Mouse (Mus musculus): ENCODE data around the gene Mllt1. TPM values are rescaled to one million over a fixed set of nuclear protein-coding genes. Genes with fewer than 3 reads are reported as not detected.

Gene Mllt1
- 29.0 and 33.6 TPM in 2 replicates for total RNA-seq (2021)
- long read RNA-seq, experiment 1, partial matches to known transcripts = 5 of 14 reads
- long read RNA-seq, experiment 1, other reads (novel, unspliced or antisense) = 6 of 14 reads
- long read RNA-seq, experiment 2, transcript Mllt1-201 (12 exons, 3,636 nt) = major isoform, 6 of 13 reads
- long read RNA-seq, experiment 2, partial matches to known transcripts = 2 of 13 reads
- long read RNA-seq, experiment 2, other reads (novel, unspliced or antisense) = 5 of 13 reads

DNA sequence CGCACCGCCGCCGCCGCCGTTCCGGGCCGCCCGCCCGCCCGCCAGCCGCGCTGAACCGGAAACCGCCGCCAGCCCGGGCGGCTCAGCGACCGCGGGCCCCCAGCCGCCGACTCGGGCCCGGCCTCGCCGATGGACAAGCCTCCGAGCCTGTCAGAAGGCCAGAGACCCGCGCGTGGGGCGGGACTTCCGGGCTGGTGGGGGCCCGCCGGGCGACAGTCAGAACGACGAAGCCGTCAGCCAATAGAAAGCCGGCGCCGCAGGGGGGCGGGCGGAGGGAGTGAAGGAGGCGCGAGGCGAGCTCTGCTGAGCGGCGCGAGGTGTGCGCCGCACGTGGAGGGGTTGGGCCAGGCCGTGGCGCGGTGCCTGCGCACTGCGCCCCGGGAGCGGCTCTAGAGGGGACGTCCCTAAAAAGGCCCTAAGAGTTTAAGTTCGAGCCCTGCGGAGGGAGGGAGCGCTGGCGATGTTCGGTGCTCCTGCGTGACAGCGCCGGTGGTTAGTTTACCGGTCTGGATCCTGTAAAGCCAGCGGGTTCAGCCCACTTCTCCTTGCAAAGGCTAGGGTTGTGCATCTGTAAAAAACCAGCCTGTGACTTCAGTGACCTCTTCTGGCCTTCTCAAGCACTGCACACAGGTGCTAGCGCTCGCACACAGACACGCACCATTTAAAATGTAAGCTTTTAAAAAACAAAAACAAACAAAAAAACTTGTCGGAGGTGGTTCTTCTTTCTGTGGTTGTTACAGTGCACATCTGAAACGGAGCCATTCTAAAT is at the start of gene Mllt1:
Gene Mllt1, minus strand, starts transcription at position 53 of the 769 bp plus-strand sequence.
- peak; percentile 100 for DNase-seq

DNA sequence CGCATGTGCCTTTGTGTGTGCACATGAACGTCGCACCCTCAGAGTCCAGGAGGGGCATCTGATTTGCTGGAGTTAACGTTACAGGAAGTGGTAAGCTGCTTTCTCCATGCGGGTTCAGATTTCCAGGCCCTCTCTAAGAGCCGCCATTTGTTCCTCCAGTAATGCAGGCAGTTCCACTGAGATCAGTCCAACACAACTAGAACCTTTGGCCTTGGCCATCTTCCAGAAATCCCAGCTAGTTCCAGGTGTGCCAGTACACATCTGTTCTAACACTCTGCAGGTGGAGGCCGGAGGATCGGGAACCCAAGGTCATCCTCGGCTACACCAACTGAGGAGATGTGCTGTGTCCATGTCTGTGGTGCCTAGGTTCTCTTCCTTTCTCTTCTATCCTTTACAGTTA is 49.7 kb upstream of the Mllt1 start:
- peak; percentile 1 for DNase-seq

DNA sequence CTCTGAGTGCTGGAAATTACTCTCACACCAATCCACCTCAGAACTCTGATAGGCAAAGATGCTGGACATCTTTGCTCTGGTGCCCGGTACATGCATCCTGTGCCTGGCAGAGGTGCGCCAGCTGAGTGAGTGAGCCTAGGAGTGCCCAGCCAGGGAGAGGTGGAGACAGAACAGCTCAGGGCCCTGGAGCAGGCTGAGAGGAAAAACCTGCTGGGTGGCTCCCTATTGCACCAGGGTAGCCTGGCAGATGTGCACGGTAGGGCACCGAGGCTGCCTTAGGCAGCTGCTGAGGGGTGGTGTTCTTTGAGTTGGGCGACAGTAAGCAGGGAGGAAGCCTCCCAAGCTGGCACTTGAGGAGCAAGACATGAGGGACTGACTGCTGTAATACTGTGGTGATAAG is 46.8 kb upstream of the Mllt1 start, which contains the start of gene Acer1:
Gene Acer1, minus strand, starts transcription at position 114 of the 400 bp plus-strand sequence.
- DNase-seq = peak; percentile 2

DNA sequence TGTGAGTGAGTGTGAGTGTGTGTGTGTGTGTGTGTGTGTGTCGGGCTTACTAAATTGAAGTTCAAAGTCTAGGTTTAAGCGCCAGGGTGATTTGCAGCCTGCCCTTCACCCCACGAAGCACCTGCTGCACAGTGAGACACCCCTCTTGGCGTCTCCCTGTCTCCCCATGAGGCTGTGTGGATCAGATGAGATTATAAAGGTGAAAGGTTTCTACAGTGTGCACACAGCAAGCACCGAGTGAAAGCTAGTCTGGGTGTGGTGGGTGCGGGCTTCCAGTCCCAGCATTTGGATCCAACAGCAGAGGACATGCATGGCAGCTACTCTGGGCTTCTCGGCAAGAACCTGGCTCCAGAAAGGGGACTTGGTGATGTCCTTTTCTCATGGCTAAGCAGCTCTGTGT is 45.8 kb upstream of the Mllt1 start:
- DNase-seq = peak; percentile 1

DNA sequence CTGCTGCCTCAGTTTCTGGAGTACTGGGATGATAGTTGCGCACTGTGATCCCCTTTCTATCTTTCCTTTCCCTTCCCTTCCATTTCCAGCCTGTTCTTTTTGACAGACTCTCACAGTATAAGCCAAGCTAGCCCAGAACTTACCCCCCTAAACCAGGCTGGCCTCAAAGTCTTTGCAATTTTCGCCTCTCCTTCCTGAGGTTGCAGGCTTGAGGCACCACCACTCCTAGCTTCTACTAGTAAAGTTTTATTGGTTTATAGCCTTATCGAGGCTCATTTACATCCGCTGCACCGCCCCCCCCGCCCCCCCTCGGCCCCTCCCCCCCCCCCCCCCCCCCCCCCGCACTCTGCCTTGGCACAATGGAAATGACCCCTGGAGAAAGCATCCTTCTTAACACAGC is 44.3 kb upstream of the Mllt1 start:
- no peak for DNase-seq

DNA sequence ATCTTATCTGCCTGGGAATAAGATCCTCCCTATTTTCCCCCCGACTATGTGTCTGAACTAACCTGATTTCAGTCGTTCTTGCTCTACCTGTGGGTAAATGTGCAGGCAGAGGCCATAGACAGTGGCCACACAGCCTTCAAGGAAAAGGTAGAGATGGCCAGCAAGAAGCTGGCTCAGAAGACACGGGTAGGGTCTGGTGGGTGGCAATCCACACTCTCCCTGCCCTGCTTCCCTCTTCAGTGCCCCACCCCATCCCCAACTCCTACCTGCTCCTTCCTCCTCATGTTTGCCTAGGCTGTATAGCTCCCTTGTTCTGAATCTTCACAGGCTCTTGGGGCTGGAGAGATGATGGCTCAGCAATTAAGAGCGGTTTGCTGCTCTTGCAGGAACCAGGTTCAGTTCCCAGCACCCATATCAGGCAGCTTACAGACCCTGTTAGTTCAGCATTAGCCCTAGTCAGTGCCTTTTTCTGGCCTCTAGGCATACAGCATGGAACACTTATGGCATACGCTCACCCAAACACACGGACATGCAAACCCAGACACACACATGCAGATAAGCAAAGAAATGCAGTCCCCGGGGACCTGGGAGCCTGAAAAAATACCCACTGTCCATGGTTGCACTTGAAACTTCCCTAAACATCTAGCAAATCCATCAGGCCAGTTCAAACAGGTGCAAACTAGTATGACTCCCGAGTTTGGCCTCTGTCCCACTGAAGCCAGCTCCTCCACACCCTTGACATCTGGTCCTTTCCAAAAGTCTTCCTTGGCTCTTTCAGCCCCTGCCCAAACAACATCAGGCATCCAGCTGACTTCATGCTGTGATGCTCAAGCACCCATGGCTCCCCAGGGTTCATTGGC is 41.5 kb upstream of the Mllt1 start:
- DNase-seq = no peak

DNA sequence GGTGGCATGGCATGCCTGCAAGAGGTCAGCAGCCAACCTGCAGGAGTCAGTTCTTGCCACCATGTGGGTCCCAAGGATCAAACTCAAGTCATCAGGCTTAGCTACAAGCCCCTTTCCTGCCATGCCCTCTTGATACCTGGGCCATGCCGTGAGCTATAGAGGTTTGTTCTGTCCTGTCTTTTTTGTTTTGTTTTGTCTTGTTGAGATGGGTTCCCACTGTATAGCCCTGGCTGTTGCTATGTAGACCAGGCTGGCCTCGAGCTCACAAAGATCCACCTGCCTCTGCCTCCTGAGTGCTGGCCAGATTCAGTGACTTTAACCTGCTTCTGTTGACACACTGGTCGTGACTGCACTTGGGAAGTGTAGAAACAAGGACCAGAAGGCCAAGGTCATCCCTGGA is 40.2 kb upstream of the Mllt1 start:
- DNase-seq = no peak

DNA sequence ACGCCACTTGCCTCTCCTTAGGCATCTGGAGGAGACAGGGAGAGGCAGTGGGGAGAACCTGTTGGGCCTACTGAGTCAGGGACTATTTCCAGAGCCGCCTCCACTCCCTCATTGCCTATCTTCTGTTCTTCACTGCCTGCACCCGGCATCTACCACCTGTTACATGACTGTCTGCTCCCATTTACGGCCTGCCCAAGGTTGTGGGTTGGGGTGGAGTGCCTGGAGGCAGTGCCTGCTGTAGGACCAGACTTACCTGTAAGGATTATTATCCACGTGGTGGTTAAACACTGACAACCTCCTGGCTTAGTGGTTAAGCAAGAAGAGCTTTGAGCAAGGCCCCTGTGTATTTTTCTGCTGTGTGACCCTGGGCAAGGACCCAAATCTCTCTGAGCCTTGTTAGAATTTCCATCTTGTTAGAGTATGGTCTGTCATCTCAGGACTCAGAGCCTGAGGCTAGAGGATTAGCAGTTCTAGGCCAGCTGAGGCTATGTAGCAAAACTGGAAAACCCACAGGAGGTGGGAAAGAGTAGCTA is 39.6 kb upstream of the Mllt1 start:
- peak; percentile 41 for DNase-seq

DNA sequence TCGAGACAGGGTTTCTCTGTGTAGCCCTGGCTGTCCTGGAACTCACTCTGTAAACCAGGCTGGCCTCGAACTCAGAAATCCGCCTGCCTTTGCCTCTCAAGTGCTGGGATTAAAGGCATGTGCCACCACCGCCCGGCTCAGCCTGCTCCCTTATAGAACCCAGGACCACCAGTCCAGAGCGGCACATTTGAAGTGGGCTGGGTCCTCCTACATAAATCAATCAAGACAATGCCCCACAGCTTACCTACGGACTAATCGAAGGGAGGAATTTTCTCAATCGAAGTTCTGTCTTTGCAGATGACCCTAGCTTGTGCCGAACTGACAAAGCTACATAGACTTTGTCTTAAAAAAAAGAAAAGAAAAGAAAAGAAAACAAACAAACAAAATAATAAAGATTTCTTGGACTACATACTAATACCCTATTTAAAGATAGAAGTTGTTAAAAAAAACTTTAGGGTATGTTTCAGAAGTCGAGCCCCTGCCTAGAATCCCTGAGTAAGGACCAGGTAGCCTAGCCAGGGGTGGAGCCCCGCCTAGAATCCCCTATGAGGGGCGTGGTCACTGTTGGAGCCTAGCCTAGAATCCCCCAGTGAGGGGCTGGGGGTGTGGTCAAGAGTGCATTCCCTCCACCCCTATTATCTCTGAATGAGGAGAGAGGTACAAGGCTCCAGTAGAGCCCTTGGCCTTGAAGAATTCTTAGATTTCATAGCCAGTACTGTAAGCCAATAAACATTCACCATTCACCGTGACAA is 38.9 kb upstream of the Mllt1 start:
- no peak for DNase-seq

DNA sequence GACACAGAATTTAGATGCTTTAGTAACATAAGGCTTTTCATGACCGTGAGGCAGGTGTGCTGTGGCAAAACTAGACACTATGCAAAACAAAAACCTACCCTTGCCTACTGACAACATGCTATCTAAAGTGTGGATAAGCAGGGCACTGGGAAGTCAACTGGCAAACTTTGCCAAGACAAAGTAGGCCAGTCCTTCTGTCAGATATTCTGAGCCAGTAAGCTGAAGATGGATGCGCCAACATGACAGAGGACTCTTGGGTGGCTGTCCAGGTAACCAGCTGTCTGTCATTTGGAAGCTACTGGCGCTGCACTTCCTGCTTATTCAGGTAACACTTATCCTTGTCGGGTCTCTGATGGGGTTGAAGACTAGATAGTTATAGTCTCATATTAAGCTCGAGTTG is 34.9 kb upstream of the Mllt1 start:
- no peak for DNase-seq

DNA sequence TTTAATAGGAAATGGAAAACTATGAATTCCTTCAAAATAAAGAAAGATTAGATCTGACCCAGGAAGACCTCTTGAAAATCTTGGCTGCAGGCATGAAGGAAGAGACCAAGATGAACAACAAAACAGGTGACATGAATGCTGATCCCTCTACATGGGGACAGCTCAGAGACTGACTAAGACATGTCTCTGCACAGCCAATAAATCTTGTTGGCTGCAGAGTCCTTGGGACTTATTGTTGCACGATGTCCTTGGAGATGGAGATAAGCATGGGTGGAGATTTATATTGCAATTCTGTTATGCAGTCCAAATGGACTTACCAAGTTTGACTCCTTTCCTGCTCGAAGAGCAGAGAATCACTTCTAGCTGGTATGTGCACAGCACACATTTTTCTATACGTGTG is 34.1 kb upstream of the Mllt1 start:
- DNase-seq = peak; percentile 56

DNA sequence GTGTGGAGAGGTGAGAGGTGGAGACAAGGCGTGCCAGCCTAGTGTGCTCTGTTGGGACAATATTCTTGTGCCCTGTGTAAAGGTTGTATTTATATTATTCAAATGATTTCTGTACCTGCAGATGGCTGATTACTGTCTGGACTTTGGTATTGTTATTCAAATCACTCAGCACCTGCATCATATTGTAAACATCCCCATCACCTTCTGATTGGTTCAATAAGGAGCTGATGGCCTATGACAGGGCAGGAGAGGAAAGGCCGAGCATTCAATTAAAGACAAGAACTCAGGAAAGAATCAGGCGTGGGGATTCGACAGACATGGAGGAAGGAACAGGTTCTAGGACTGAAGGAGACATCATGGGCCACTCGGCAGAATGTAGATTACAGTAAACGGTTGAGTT is 28.4 kb upstream of the Mllt1 start:
- no peak for DNase-seq

DNA sequence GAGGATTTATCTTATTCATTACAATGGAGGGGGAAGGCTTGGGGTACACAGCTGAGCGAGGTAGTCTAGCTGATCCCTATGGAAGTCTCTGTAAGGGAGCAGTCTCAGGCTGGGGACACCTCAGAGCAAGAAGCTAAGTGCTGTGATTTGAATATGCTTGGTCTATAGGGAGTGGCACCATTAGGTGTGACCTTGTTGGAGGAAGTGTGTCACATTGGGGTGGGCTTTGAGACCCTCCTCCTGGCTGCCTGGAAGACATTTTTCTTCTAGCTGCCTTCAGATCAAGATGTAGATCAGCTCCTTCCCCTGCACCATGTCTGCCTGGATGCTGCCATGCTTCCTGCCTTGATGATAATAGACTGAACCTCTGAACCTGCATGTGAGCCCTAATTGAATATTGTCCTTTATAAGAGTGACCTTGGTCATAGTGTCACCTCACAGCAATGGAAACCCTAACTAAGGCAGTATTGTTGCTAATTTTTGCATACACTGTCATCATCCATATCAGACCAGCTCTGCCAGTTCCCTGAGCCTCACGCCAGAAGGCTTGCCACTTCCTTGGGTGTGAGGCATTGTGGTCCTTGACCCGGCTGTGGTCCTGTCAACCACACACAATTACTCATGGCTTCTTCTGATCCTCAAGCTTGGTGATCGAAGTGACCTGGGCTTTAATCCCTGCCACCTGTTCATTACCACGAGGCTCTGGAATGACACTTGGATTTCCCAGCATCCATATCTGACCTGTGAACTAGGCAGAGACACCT is 27.6 kb upstream of the Mllt1 start:
- no peak for DNase-seq

DNA sequence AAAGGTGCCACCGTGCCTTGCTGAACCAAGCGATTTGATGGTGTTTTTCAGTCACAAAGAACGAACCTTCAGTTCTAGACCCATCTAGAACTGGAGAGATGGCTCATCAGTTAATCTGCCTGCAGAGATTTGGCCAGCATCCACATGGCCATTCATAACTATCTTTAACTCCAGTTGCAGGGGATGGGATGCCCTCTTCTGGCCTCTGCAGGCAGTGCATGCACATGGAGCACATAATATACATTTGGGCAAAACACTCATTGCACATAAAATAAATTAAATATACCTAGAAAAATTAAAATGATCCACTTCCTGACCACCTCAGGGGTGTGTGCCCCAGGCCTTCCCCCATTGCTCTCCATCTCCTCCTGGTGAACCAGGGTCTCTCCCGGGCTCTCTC is 26.7 kb upstream of the Mllt1 start:
- no peak for DNase-seq

DNA sequence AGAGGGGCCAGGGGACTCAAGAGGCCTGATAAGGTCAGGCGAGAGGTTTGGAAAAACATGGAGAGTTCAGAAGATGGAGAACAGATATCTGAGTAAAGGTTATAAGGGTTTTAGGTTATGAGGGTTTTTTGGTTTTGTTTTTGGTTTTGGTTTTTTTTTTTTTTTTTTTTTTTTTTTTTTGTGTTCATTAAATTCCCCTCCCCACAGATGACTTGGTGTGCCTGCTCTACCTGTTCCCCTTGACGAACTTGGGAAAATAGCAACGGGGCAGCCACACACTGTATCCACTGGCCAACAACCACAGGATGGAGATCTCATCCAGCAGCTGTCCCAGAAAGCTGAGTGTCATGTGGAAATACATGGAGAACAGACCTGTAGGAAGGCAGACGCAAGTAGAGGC is 23.5 kb upstream of the Mllt1 start:
- DNase-seq = no peak

DNA sequence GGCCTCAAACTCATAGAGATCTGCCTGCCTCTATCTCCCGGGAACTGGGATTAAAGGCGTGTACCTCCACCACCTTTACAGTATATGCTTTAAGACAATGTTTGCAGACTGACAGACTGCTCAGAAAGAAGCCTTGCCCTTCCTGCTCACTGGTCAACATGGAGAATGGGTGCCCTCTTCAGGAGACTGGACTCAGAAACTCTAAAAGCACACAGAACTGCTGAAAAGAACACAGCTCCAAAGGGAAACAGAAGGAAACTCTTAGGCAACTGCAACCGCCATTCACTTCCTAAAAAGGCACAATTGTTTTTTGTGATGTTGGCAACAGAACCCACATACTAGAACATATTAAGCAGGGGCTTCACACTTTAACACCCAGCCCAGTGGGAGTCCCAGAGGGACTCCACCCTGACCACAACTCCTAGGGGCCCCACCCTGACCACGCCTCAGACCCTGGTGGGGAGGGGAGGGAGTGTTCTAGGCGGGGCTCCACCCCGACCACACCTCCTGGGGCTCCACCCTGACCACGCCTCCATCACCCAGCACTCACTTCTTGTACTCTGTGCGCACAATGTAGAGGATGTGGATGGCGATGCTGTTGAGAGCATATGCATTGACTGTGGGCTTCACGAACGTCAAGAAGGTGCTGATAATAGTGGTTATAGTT is 22.7 kb upstream of the Mllt1 start:
- DNase-seq = peak; percentile 35

DNA sequence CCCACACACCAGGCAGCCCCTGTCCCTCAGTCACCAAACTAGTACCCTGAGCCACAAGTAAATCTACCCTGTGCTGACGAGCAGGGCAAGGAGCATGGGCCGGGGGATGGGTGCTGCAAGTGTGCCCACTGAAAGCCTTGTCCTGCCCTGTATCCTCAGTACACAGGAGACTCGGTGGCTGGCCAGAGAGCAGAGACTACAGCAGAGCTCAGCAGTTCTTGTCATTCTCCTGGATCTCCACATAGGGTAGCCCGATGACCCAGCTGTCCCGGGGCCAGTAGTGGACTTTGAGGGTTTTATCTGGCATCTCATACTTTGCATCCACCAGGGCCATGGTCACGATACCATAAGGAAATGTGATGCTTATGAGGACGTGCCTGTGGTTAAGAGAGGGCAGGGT is 19.7 kb upstream of the Mllt1 start:
- DNase-seq = no peak

DNA sequence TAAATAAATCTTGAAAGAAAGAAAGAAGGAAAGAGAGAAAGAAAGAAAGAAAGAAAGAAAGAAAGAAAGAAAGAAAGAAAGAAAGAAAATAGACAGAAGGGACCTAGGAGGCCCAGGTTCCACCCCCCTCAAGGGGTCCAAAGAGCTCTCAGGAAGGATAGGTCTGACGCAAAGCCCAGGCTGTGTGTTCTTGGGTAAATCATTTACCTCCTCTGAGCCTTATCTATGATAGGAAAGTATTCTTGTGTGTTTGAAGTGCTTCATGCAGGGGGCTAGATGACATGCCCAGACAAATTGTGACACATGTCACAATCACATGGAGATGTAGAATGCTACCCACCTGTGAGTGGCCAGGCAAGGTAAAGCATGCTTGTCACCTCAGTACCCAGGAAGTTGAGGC is 17.4 kb upstream of the Mllt1 start:
- no peak for DNase-seq

DNA sequence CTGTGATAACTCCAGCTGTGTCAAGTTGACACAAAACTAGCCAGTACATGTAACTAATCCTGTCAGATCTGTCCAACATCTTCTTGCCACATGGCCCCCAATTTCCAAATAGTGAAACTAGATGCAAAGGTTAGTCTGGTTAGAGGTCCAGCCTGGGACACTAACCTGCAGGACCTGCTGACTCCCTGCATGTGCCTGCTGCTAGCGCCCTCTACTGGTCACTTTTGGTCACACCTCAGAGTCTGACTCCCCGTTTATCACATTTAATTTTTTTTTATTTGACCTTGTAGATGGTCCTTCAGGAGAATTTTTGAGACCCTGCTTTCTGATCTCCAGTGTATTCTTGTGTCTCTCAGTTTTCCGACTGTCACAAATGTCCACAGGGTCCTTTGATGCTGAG is 15.7 kb upstream of the Mllt1 start:
- peak; percentile 80 for DNase-seq

DNA sequence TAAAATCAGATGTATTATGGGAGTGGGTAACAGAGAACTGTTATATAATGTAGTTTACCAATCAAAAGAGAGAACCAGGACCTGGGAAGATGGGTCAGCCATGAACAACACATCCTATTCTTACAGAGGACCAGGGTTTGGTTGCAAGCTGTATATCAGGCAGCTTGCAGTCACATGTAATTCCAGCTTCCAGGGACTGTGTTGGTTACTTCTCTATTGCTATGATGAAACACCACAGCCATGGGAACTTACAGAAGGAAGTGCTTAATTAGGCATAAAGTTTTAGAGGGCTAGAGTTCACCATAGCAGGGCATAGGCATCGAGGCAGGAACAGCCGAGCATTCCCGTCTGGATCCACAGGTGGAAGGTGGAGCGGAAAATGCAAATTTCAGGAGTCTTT is 3.5 kb upstream of the Mllt1 start:
- DNase-seq = no peak

DNA sequence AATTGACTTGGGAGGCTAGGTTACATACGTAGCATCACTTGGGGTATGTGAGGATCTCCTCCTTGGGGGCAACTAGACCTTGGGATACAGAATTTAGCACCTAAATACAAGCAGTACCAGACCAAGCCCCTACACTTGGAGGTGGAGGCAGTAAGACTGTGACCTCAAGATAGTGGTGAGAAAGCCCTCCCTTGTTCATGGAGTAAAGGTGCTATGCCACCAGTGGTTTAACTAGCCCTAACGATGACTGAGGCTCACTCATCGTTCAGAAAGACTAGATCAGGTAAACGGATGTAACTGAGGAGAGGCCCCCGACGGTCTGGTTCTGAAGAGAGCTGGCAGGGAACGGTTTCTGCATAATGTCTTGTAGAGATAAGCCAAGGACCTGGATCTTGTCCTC is 1.5 kb upstream of the Mllt1 start:
- no peak for DNase-seq

All from adrenal gland, postnatal 14 days (tissue).